Mouse (Mus musculus) cerebellum, adult 11-12 months (tissue): Measurements from ENCODE around the gene Disp2.

Source experiments
- DNase-seq: peaks from one replicate; pipeline ENCODE4 v3.0.0; 2022

Disp2 gene

GRCm38 (mm10) chr2:118760311-118761025 is 19.1 kb upstream of the Disp2 start:
- DNase-seq: peak; percentile 48

DNA sequence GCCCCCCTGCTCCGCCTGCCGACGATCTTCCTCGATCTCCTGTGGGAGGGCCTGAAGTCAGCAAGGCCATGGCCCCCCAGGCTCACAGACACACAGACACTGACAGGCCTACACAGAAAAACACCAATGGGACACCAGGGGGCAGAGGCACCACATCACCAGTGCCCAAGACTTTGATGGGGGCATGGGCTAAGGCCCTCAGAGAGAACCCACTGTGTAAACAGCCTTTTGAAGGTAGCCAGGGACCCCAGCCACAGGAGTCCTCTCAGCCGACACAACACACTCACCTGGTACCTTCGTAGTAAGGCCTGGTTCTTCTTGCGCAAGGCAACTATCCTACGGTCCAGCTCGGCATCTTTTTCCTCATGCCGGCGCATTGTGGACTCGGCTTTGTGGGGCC is 18.2 kb upstream of the Disp2 start:
- no peak for DNase-seq

GRCm38 (mm10) chr2:118761906-118762783 is 17.4 kb upstream of the Disp2 start, which contains the start of gene Ccdc9b:
Gene Ccdc9b, minus strand, starts transcription at chr2:118762661.
- DNase-seq: peak; percentile 92

DNA sequence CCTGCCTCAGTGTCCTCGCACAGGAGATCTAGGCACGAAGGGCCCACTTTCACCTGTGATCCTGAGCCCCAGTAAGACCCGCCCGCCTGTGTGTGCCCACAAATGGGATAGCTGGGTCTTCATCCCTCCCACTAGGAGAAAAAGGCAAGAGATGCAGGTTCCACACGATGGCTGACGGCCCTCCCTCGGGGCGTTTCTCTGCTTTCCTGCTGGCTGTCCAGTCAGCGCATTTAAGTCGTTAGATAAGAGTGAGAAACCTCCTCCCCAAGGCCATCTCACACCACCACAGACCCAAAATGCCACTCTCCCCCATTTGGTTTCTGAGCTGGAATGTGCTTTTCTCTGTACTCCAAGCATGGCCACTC is 16.8 kb upstream of the Disp2 start:
- DNase-seq: no peak

DNA sequence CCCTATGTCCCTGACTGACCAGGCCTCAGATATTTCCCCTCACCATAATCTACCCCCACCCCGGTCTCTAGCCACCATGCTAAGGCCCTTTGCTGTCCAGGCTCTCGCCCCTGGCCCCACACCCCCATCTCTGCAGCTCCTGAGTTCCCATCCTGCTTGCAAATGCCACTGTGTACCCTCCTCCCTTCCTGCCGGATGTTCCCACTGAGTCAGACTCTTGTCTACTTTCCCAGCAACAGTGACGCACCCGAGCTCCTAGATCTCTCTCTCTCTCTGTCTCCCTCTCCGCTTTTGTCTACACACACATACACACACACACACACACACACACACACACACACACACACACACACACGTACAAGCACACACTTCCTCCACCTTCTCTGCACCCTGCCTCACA is 16.1 kb upstream of the Disp2 start:
- no peak for DNase-seq

GRCm38 (mm10) chr2:118764094-118764831 is 15.3 kb upstream of the Disp2 start:
- peak; percentile 69 for DNase-seq

DNA sequence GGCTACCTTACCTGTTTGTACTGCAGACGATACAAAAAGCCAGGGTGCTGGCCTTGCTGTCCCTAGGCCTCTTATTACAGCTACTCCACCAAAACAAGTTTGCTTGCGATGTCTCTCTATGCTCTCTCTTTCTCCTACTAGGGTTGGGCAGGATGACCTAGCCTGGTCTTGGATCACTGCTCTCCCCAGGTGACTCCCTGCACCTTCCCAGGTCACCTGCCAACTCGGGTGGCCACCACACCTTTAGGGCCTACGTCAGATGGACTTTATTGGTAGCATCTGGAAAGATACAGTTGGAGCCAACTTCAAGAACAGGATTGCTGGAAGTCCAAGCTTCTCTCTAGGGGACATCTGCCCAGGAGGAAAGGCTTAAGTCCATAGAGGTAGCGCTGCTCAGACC is 14.6 kb upstream of the Disp2 start:
- DNase-seq: peak; percentile 59

DNA sequence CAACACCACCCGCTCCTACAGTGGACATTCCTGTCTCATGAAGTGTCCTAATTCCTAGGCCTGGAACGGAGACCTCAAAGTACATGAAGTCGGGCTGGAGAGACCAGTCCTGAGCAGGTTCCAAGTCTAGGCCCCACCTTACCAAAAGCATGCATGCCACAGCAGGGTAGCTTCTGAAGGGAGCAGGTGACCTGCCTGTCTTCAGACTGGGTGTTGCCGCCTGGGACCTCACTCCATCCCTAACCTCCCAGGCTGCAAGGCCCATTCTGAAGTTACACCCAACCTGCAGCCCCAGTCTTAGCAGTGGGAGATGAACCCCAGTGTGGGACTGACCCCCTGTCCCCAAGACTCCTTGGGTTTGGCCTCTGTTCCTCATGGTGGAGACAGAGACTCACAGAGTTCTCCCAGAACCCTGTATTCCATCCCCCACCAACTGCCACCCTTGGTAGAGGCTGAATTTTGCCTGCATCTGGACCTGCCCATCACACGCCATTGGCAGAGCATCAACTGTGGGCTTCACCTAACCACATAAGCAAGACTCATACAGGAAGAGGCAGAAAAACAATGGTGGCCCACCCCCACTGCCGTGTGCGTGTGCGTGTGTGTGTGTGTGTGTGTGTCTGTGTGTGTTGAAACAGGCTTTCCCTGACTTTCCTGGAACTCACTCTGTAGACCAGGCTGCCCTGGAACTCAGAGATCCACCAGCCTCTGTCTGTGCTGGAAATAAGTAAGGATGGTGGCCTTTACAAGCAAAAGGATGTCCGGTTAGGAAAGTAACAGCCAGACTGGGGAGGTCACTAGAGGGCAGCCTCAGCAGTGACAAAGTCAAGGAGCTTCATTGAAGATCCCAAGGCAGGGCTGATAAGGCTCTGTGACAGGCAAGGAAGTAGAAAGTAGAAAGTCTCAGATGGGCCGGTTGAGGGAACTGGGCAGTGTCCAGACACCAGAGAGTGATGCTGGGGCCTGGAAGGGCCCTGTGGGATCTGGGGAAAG is 13.2 kb upstream of the Disp2 start:
- no peak for DNase-seq

- DNase-seq: no peak
Observed at GRCm38 (mm10) chr2:118772158-118772874, 7.2 kb upstream of the Disp2 start, which contains the start of gene Phgr1. Gene Phgr1, plus strand, starts transcription at chr2:118772769.

DNA sequence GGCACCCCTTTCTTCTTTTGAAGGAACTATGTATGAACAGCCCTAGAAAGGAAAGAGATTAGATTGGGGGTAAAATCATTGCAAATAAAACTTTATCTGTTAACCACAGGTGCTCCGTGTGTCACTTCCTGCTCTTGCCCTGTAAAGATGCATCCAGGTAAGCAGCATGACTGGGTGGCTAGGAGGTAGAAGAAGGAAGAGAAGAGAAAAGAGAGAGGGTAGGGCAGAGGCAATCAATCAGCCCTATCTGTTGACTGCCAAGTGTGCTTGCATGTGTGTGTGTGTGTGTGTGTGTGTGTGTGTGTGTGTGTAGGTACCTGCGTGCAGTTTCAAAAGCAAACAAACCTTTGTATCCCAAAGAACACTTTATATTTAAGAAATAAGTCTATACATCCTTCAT is 5.0 kb upstream of the Disp2 start:
- DNase-seq: no peak

- peak; percentile 71 for DNase-seq
Observed at GRCm38 (mm10) chr2:118775396-118775795, 4.1 kb upstream of the Disp2 start.

DNA sequence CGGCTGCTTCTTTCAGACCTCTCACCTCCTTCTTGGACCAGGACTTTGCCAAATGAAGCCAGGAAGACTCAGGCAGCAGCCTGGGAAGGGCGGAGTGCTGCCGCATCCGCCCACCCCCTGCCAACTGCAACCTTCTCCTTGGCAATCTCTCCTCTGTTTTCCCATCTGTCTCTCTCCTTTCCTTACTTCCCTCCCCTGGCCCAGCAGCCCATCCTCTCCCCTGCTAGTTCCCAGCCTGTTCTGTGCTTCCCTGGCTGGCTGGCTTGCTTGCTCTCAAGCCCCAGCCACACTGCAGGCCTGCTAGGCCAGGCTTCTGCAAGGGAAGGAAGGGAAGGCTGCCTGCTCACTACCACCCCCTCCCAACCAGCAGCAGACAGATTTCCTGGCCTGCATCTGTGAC is 3.7 kb upstream of the Disp2 start:
- peak; percentile 89 for DNase-seq

GRCm38 (mm10) chr2:118776295-118776694 is 3.2 kb upstream of the Disp2 start:
- peak; percentile 63 for DNase-seq

DNA sequence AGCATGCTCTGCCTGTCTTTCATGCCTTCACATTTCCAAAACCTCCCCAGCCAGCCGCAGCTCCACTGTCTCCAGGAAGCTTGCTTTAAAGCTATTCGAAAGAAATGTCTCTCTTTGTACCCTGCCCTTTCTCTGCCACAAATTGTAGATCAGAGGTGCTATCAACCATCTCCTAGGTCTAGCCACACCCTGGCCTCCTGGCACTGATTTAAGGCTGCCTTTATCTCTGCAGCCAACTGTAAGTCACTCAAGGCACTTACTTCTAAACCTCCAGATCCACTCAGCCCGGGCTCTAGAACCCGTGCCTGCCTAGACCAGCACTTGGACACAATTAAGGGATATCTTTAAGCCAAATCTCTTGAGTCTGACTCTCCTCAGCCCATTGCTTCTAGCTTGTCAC is 1.1 kb upstream of the Disp2 start:
- DNase-seq: peak; percentile 42

GRCm38 (mm10) chr2:118779065-118779464 is 454 bp upstream of the Disp2 start:
- DNase-seq: peak; percentile 68

- peak; percentile 43 for DNase-seq
Observed at GRCm38 (mm10) chr2:118781115-118781514, 1.6 kb downstream of the Disp2 start.

GRCm38 (mm10) chr2:118782303-118782702 is 2.8 kb downstream of the Disp2 start:
- peak; percentile 15 for DNase-seq

GRCm38 (mm10) chr2:118783093-118783492 is 3.6 kb downstream of the Disp2 start:
- DNase-seq: peak; percentile 12

DNA sequence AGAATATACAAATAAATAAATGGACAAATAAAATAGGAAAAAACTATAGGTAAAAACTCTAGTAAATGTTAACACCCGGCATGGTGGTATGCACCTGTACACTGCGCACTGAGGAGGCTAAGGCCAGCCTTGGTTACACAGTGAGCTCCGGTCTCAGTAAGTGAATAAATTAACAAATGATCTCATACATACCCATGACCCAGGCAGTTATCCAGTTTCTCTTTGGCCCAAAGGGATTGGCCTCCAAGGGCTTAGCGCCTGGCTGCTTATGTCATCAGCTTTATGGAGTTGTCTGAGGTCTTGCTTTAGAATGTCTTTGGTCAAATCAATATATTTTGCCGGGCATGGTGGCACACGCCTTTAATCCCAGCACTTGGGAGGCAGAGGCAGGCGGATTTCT is 4.1 kb downstream of the Disp2 start:
- no peak for DNase-seq

- no peak for DNase-seq
Observed at GRCm38 (mm10) chr2:118786525-118786924, 7.0 kb downstream of the Disp2 start.

DNA sequence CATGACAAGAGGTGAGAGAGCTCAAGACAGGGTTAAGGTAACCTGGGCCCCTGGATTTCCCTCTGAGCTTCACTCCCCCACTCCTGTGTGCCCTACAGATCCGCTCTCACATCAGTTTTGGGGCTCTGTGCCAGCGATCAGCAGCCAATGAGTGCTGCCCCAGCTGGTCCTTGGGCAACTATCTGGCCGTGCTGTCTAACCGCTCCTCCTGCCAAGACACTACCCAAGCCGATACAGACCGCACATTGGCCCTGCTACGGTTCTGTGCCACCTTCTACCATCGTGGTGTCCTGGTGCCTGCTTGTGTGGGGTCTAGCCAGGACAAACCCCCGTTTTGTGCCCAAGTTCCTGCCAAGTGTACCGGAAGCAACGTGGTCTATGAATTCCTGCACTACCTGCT is 10.0 kb downstream of the Disp2 start:
- DNase-seq: peak; percentile 90

- DNase-seq: no peak
Observed at GRCm38 (mm10) chr2:118790221-118790550, 10.7 kb downstream of the Disp2 start.
